In the genomic region with DNA sequence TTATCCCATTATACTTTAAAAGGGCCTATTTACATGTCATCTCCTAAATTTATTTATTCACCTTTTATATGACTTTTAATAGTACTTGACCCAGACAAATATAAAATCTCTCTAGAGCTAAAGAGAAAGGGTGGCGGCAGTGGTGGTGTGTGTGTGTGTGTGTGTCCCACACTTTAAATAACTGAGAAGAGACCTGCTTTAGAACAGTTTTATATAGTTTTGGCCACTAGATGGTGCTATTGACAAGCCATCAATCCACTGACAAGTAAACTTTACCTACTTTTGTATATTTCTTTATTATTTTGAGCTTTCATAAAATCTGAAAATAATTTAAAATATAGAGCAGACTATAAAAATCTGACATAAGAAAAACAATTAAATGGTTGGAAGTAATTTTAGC, we compare ENCODE assay signal across 8 mouse cellular contexts. TPM values are rescaled to one million over a fixed set of nuclear protein-coding genes. Genes with fewer than 3 reads are reported as not detected.
A peak's percentile ranks its signal among the peaks of the same experiment; 100 is the strongest.
DNase-seq lines count a peak whose midpoint lies in the region; ATAC-seq lines count a peak whose summit lies in the region.

No protein-coding gene starts in this region.

- peak; percentile 30 for DNase-seq in adrenal gland, postnatal 10 days
- no peak for DNase-seq in adrenal gland, adult 8-10 months
- DNase-seq in left cerebral cortex, adult 11 months (ENCODE audit: low spot score): peak; percentile 49
- no peak for DNase-seq in left cerebral cortex, adult 18-20 months (ENCODE audit: low spot score in 2 of 2)
- peak; percentile 72 for DNase-seq in c-Kit-positive CD71-positive TER-119-positive erythroid progenitor cells, embryonic 14.5 days (ENCODE audit: low spot score)
- DNase-seq in lung, postnatal 14 days: peak; percentile 38
- DNase-seq in right cerebral cortex, adult 2 months (ENCODE audit: low spot score in 2 of 2): no peak

- ATAC-seq in frontal cortex, adult (ENCODE audit: low TSS enrichment): no peak; the same call in 1 of the 2 replicates

RNA-seq across cellular contexts. Expression of a gene that starts 19.1 kb away (rescaled TPM):
- 10 to 100 TPM; 25.0 to 25.7 TPM for total RNA-seq in adrenal gland, postnatal 10 days (2021)
- 10 to 100 TPM; 20.5 to 30.9 (median 24.3) TPM for total RNA-seq in adrenal gland, adult 8-10 months (2022)
- 10 to 100 TPM; 17.1 to 17.4 TPM for total RNA-seq in left cerebral cortex, adult 18-20 months (2021)

Comparison
In these comparisons a context has a peak if more than half of its experiments do, and no peak if none do; other contexts are left out.
1. DNase-seq: peak in adrenal gland, postnatal 10 days (single experiment), left cerebral cortex, adult 11 months (single experiment), c-Kit-positive CD71-positive TER-119-positive erythroid progenitor cells, embryonic 14.5 days (single experiment) and lung, postnatal 14 days (single experiment); none in adrenal gland, adult 8-10 months (single experiment), left cerebral cortex, adult 18-20 months (0 of 2) and right cerebral cortex, adult 2 months (0 of 2).